Mouse (Mus musculus): ENCODE data around the gene Usp4. TPM values are rescaled to one million over a fixed set of nuclear protein-coding genes. Genes with fewer than 3 reads are reported as not detected.
A peak's percentile ranks its signal among the peaks of the same experiment; 100 is the strongest.

Usp4 gene
- total and polyA plus RNA-seq, 3 experiments = 52.1 to 93.5 (median 72.8) TPM

- dilution Hi-C loops (cut with MboI; ENCODE audit: extremely low pct_ligation_motif_present, extremely low pct_unique_long_range_greater_than_20kb, low sequenced_read_pairs) = no loop called here
- H3K4me1 ChIP-seq (ENCODE audit: control insufficient read depth in 1 of 2, insufficient read depth in 2 of 2) = peaks cover 0 to 20% of the 10 kb centered on the region in 2 experiments; a peak in 2 of 4 replicates
- DNase-seq (ENCODE audit: extremely low read depth) = no peak
- no peak overlapping the region for H3K27ac ChIP-seq (ENCODE audit: insufficient read depth, low read depth)
- in situ Hi-C loops (cut with MboI; ENCODE audit: low pct_ligation_motif_present, low pct_unique_long_range_greater_than_20kb, low sequenced_read_pairs) = no loop called here
- H3K9me3 ChIP-seq (replicated peaks; ENCODE audit: low read length) = peaks cover 7% of the 10 kb centered on the region
- TF ChIP-seq NRF1 (IDR thresholded peaks at IDR 0.05; ENCODE audit: low read depth, low read length) (no peak), USF1 (IDR thresholded peaks at IDR 0.05; ENCODE audit: low read depth, low read length) (no peak), MEF2A (IDR thresholded peaks at IDR 0.05; ENCODE audit: borderline replicate concordance, low read depth, low read length) (no peak), TBP (conservative IDR thresholded peaks at IDR 0.05; ENCODE audit: low read depth, low read length) (no peak), JUN (IDR thresholded peaks at IDR 0.05; ENCODE audit: insufficient read depth, low read depth, low read length) (no peak), BHLHE40 (IDR thresholded peaks at IDR 0.05; ENCODE audit: low read depth, low read length) (no peak), EP300 (IDR thresholded peaks at IDR 0.05; ENCODE audit: low read length) (no peak), RCOR1 (conservative IDR thresholded peaks at IDR 0.05; ENCODE audit: low read depth, low read length) (no peak), SIN3A (IDR thresholded peaks at IDR 0.05; ENCODE audit: low read length) (no peak)
- H3K79me2 ChIP-seq (replicated peaks; ENCODE audit: control insufficient read depth, extremely low read depth, insufficient read depth, poor library complexity, severe bottlenecking) = peaks cover 24% of the 10 kb centered on the region
- no peaks in the 10 kb centered on the region for H3K27me3 ChIP-seq (replicated peaks)
- peak overlapping the region; percentile 89 for H3K9ac ChIP-seq (ENCODE audit: insufficient read depth, low read depth)
- H3K36me3 ChIP-seq (replicated peaks in 1 of 2; ENCODE audit: control insufficient read depth in 1 of 2, insufficient read depth in 1 of 2, low read length in 1 of 2) = peaks cover 24 to 42% of the 10 kb centered on the region in 2 experiments
- H3K4me2 ChIP-seq (ENCODE audit: insufficient read depth, low read depth, poor library complexity, severe bottlenecking) = peak overlapping the region; percentile 76
- peak overlapping the region; percentile 87 to 97 (median 92) for H3K4me3 ChIP-seq (replicated peaks in 1 of 3; ENCODE audit: low read depth in 2 of 3, low read length in 2 of 3, poor library complexity in 1 of 3)
Measured at GRCm38 (mm10) chr9:108348290-108348680, 632 bp downstream of the Usp4 start.

GRCm38 (mm10) chr9:108349727-108350126, 2.1 kb downstream of the Usp4 start:
- no peak overlapping the region for H3K4me2 ChIP-seq (ENCODE audit: insufficient read depth, low read depth, poor library complexity, severe bottlenecking)
- no peaks in the 10 kb centered on the region for H3K27me3 ChIP-seq (replicated peaks)
- peaks cover 35 to 53% of the 10 kb centered on the region in 2 experiments for H3K36me3 ChIP-seq (replicated peaks in 1 of 2; ENCODE audit: control insufficient read depth in 1 of 2, insufficient read depth in 1 of 2, low read length in 1 of 2)
- no peak for DNase-seq (ENCODE audit: extremely low read depth)
- H3K9ac ChIP-seq (ENCODE audit: insufficient read depth, low read depth) = no peak overlapping the region
- peaks cover 7% of the 10 kb centered on the region for H3K9me3 ChIP-seq (replicated peaks; ENCODE audit: low read length)
- no peak overlapping the region for H3K4me3 ChIP-seq (replicated peaks in 1 of 3; ENCODE audit: low read depth in 2 of 3, low read length in 2 of 3, poor library complexity in 1 of 3)
- dilution Hi-C loops (cut with MboI; ENCODE audit: extremely low pct_ligation_motif_present, extremely low pct_unique_long_range_greater_than_20kb, low sequenced_read_pairs) (no loop called here), in situ Hi-C loops (cut with MboI; ENCODE audit: low pct_ligation_motif_present, low pct_unique_long_range_greater_than_20kb, low sequenced_read_pairs) (no loop called here)
- H3K4me1 ChIP-seq (ENCODE audit: control insufficient read depth in 1 of 2, insufficient read depth in 2 of 2) = peaks cover 0 to 17% of the 10 kb centered on the region in 2 experiments; a peak in 2 of 4 replicates
- peaks cover 24% of the 10 kb centered on the region for H3K79me2 ChIP-seq (replicated peaks; ENCODE audit: control insufficient read depth, extremely low read depth, insufficient read depth, poor library complexity, severe bottlenecking)
- TF ChIP-seq USF2 (conservative IDR thresholded peaks at IDR 0.05; ENCODE audit: low read depth, low read length) (no peak), BHLHE40 (IDR thresholded peaks at IDR 0.05; ENCODE audit: low read depth, low read length) (no peak), GABPA (IDR thresholded peaks at IDR 0.05; ENCODE audit: insufficient replicate concordance, low read depth, low read length) (no peak), PAX5 (IDR thresholded peaks at IDR 0.05; ENCODE audit: low read length) (no peak), SMC3 (IDR thresholded peaks at IDR 0.05; ENCODE audit: low read depth, low read length) (no peak), ETS1 (conservative IDR thresholded peaks at IDR 0.05; ENCODE audit: low read depth, low read length) (no peak), MAFK (IDR thresholded peaks at IDR 0.05; ENCODE audit: insufficient replicate concordance, low read length) (no peak), TBP (conservative IDR thresholded peaks at IDR 0.05; ENCODE audit: low read depth, low read length) (no peak), ELF1 (IDR thresholded peaks at IDR 0.05; ENCODE audit: low read depth, low read length) (no peak), CTCF (conservative IDR thresholded peaks at IDR 0.05 in 1 of 2, IDR thresholded peaks at IDR 0.05 in 1 of 2; ENCODE audit: low read depth in 2 of 2, low read length in 2 of 2) (no peak), SIN3A (IDR thresholded peaks at IDR 0.05; ENCODE audit: low read length) (no peak), KAT2A (IDR thresholded peaks at IDR 0.05; ENCODE audit: insufficient replicate concordance, low read length) (no peak)
- no peak overlapping the region for H3K27ac ChIP-seq (ENCODE audit: insufficient read depth, low read depth)

Data from CH12.LX (cell line).